Mouse (Mus musculus): ENCODE data around the gene Vmn2r13. TPM values are rescaled to one million over a fixed set of nuclear protein-coding genes. Genes with fewer than 3 reads are reported as not detected.

The Vmn2r13 gene
- polyA plus RNA-seq, 1 experiment from 2014 or later: not detected

Other genes starting within 250 kb of the Vmn2r13 start
- gene Vmn2r10, start 185.7 kb downstream of the Vmn2r13 start, polyA plus RNA-seq (2015; fragmentation: Nextera tagmentation; extraction: Ambion mirVana): not detected in 2 replicates
- not detected in 2 replicates for gene Vmn2r11, start 132.6 kb downstream of the Vmn2r13 start, polyA plus RNA-seq (2015; fragmentation: Nextera tagmentation; extraction: Ambion mirVana)
- not detected in 2 replicates for gene Vmn2r12, start 94.2 kb downstream of the Vmn2r13 start, polyA plus RNA-seq (2015; fragmentation: Nextera tagmentation; extraction: Ambion mirVana)
- not detected in 2 replicates for gene Vmn2r14, start 32.5 kb upstream of the Vmn2r13 start, polyA plus RNA-seq (2015; fragmentation: Nextera tagmentation; extraction: Ambion mirVana)
- not detected in 2 replicates for gene Vmn2r15, start 105.4 kb upstream of the Vmn2r13 start, polyA plus RNA-seq (2015; fragmentation: Nextera tagmentation; extraction: Ambion mirVana)
- not detected in 2 replicates for gene Vmn2r16, start 138.0 kb upstream of the Vmn2r13 start, polyA plus RNA-seq (2015; fragmentation: Nextera tagmentation; extraction: Ambion mirVana)
- gene Vmn2r17, start 227.5 kb upstream of the Vmn2r13 start, polyA plus RNA-seq (2015; fragmentation: Nextera tagmentation; extraction: Ambion mirVana): not detected in 2 replicates